Mouse (Mus musculus): ENCODE data around the gene Olfr603.
"Not testable (repeated sequence)": the region's sequence is repeated elsewhere in the genome, so short reads cannot be mapped to it uniquely, and the experiment has no call there.

The Olfr603 gene

GRCm38 (mm10) chr7:103386077-103386476 lies at the start of gene Olfr603:
Gene Olfr603, minus strand, starts transcription at chr7:103386177.
- DNase-seq (ENCODE audit: low spot score in 2 of 2): no peak

DNA sequence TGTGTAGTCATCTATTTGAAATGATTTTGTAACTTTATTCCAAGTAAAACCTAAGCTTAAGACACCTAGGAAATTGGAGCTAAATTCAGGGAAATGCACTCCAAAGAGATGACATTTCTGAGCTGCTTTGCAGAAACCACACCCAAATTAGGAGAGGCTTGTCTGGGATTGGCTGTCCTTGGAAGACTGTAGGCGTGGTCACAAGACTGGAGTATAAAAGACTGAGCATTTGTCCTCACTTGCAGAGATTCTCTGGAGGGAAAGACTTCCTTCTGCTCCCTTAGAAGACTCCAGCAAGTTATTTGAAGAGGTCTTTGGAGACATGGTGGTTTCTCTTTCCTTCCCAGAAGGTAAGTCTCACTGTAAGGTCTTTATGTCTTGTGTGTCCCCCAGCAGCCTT lies 28.8 kb upstream of the Olfr603 start, which contains the start of gene Usp17lc:
Gene Usp17lc (plus strand): TSS at position 301 of the 400 bp plus-strand sequence.
- not testable (repeated sequence) for DNase-seq (ENCODE audit: low spot score in 2 of 2)

DNA sequence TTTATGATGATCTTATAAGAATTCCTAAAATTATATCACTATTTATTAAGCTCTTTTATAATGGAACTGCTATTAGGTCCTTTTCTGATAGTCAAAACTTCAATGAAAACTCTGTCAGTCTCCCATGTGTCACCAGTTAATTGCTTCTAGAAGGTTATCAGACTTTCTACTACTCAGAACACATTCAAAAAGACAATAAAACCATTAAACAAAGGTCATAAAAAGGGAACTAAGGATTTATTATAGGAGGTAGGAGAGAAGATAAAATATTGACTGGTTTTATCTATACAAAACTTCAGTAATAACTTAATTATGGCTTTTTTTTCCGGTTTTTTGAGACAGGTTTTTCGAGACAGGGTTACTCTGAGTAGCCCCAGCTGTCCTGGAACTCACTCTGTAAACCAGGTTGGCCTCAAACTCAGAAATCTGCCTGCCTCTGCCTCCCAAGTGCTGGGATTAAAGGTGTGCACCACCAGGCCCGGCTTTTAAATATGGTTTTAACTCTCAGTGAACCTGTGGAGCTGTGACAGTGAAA lies 20.6 kb upstream of the Olfr603 start:
- not testable (repeated sequence) for DNase-seq (ENCODE audit: low spot score in 2 of 2)

DNA sequence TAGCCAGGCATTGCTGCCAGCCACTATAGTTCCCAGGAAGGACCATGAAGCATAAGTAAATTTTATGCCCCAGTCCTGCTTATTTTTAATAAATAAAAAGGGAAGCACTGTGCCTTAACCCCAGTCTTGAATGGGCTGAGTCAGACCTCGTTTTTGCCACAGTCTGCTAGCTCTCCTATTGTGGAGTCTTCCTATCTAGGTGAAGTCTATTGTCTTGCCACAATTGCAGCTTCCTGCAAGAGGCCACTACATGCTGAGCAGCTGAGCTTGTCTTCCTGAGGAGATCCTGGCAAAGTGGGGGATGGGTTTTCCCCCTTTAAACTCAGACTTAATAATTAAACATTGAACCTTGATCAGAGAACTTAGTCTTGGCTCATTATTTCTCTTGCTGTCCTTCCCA lies 13.0 kb upstream of the Olfr603 start:
- no peak for DNase-seq (ENCODE audit: low spot score in 2 of 2)

GRCm38 (mm10) chr7:103397758-103398157 lies 11.8 kb upstream of the Olfr603 start:
- DNase-seq (ENCODE audit: low spot score in 2 of 2): no peak

DNA sequence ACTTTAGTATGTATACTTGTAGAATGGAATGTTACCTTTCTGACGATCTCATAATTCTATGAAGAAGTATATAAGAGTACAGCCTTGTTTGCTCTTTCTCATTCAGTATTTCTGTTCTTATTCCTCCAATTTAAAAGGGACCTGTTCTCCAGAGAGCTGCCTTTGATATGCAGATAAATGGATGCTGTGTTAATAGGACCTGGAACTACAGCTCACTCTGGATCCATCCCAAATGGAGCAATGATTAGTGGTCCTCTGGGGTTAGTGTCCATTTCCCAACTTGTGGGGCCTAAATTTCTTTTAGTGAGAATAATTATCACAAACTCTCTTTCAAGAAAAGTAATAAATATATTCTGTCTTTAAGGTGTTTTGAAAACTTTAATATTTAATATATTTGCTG lies 23.4 kb downstream of the Olfr603 start, which contains the start of gene Olfr601:
Gene Olfr601 (minus strand): TSS at position 101 of the 400 bp plus-strand sequence.
- no peak for DNase-seq (ENCODE audit: low spot score in 2 of 2)

- no peak for DNase-seq (ENCODE audit: low spot score in 2 of 2)
These were observed 36.4 kb downstream of the Olfr603 start, which contains the start of gene Olfr600 for GRCm38 (mm10) chr7:103349569-103349968. Gene Olfr600, minus strand, starts transcription at chr7:103349669.

DNA sequence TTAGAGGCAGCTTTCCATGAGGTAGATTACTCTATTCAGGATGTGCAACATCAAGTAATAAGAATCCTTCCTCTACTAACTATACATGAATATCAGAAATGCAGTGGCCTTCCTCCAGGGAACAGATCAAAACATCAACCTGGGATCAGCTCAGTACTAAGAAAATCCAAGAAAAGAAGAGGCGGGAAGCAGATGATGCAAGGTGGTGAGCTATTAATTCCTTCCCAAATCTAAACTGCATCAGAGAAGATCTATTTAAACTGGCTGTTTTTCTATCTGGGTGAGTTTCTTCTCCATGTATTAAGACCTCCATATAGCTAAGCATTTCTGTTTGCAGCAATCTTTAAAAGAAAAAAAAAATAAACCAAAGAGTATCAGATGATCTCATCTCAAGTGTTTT lies 50.4 kb downstream of the Olfr603 start, which contains the start of gene Olfr599:
Gene Olfr599 (plus strand): TSS at position 301 of the 400 bp plus-strand sequence.
- DNase-seq (ENCODE audit: low spot score in 2 of 2): no peak

All from cerebellum, postnatal 4 days (tissue).